Mouse (Mus musculus) MEL (cell line): ENCODE data around the gene Reg3g. TPM values are rescaled to one million over a fixed set of nuclear protein-coding genes. Genes with fewer than 3 reads are reported as not detected.

Experiments
- DNase-seq: peaks from one replicate; pipeline ENCODE4 v3.0.0; 2011; ENCODE audit warnings: low read depth, low spot score
- H3K27ac ChIP-seq: 2 replicates; pipeline ENCODE4 v1.5.1; 2012; ENCODE audit warnings: low read depth, mild to moderate bottlenecking, control low read depth, low read length, moderate library complexity; ENCODE audit not compliant: control insufficient read depth
- H3K27me3 ChIP-seq, 2 experiments: fragments of 150-350 bp in 1 of 2; sonication (generic) in 1 of 2; 2 replicates each; pipeline ENCODE4 v1.6.1; 2012; ENCODE audit warnings: low read length in 2 of 2, mild to moderate bottlenecking in 2 of 2, improper control_type of control experiment in 1 of 2, moderate library complexity in 1 of 2; ENCODE audit not compliant: insufficient read depth in 2 of 2, control insufficient read depth in 1 of 2
- H3K36me3 ChIP-seq, 2 experiments: 2 replicates each; pipeline ENCODE4 v1.6.1; 2012 to 2014; ENCODE audit warnings: low read length in 2 of 2, improper control_type of control experiment in 1 of 2, inconsistent platforms in 1 of 2, mild to moderate bottlenecking in 1 of 2; ENCODE audit not compliant: insufficient read depth in 2 of 2, control insufficient read depth in 1 of 2
- H3K4me1 ChIP-seq, 2 experiments: fragments of 150-350 bp in 1 of 2; sonication (generic) in 1 of 2; 2 replicates each; pipeline ENCODE4 v1.6.1; 2012; ENCODE audit warnings: low read length in 2 of 2, improper control_type of control experiment in 1 of 2, mild to moderate bottlenecking in 1 of 2; ENCODE audit not compliant: insufficient read depth in 2 of 2, control insufficient read depth in 1 of 2
- H3K4me3 ChIP-seq, 2 experiments: fragments of 150-350 bp in 1 of 2; sonication (generic) in 1 of 2; 2 replicates each; pipeline ENCODE4 v1.5.1; 2012; ENCODE audit warnings: low read depth in 2 of 2, low read length in 2 of 2, mild to moderate bottlenecking in 2 of 2, moderate library complexity in 2 of 2, control low read depth in 1 of 2, improper control_type of control experiment in 1 of 2; ENCODE audit not compliant: control insufficient read depth in 1 of 2, insufficient read depth in 1 of 2
- H3K79me2 ChIP-seq: 2 replicates; pipeline ENCODE4 v1.6.1; 2012; ENCODE audit warnings: mild to moderate bottlenecking, low read length, moderate library complexity; ENCODE audit not compliant: control insufficient read depth, poor library complexity, insufficient read depth
- H3K9ac ChIP-seq: 2 replicates; pipeline ENCODE4 v1.6.1; 2012; ENCODE audit warnings: low read depth, mild to moderate bottlenecking, control low read depth, low read length, moderate library complexity; ENCODE audit not compliant: control insufficient read depth, poor library complexity, severe bottlenecking
- H3K9me3 ChIP-seq: fragments of 150-350 bp; sonication (generic); replicated peaks from 2 replicates; pipeline ENCODE4 v1.6.1; 2012; ENCODE audit warnings: mild to moderate bottlenecking, low read length, improper control_type of control experiment, moderate library complexity; ENCODE audit not compliant: insufficient read depth
- BHLHE40 ChIP-seq: IDR thresholded peaks from 2 replicates; pipeline ENCODE4 v1.6.1; 2012; ENCODE audit warnings: low read depth, mild to moderate bottlenecking, inconsistent platforms, low read length, improper control_type of control experiment, borderline replicate concordance
- CHD1 ChIP-seq: IDR thresholded peaks from 2 replicates; pipeline ENCODE4 v1.6.1; 2012; ENCODE audit warnings: low read depth, mild to moderate bottlenecking, inconsistent platforms, low read length, improper control_type of control experiment
- E2F4 ChIP-seq: IDR thresholded peaks from 2 replicates; pipeline ENCODE4 v1.6.1; 2011; ENCODE audit warnings: low read depth, low read length, improper control_type of control experiment, borderline replicate concordance
- ELF1 ChIP-seq: IDR thresholded peaks from 2 replicates; pipeline ENCODE4 v1.6.1; 2014; ENCODE audit warnings: low read depth, mild to moderate bottlenecking, inconsistent platforms, low read length, improper control_type of control experiment, moderate library complexity
- ETS1 ChIP-seq: IDR thresholded peaks from 2 replicates; pipeline ENCODE4 v1.6.1; 2012; ENCODE audit warnings: low read depth, mild to moderate bottlenecking, inconsistent platforms, low read length, improper control_type of control experiment, moderate library complexity
- GABPA ChIP-seq: IDR thresholded peaks from 2 replicates; pipeline ENCODE4 v1.6.1; 2012; ENCODE audit warnings: low read depth, mild to moderate bottlenecking, inconsistent platforms, low read length, improper control_type of control experiment, moderate library complexity
- GATA1 ChIP-seq: IDR thresholded peaks from 2 replicates; pipeline ENCODE4 v1.6.1; 2011; ENCODE audit warnings: low read depth, low read length, improper control_type of control experiment
- KAT2A ChIP-seq: conservative IDR thresholded peaks from 2 replicates; pipeline ENCODE4 v1.6.1; 2012; ENCODE audit warnings: low read depth, low read length, improper control_type of control experiment, inconsistent platforms
- MAZ ChIP-seq: IDR thresholded peaks from 2 replicates; pipeline ENCODE4 v1.6.1; 2012; ENCODE audit warnings: low read depth, mild to moderate bottlenecking, inconsistent platforms, low read length, improper control_type of control experiment
- MEF2A ChIP-seq: IDR thresholded peaks from 2 replicates; pipeline ENCODE4 v1.6.1; 2014; ENCODE audit warnings: low read depth, mild to moderate bottlenecking, inconsistent platforms, low read length, improper control_type of control experiment; ENCODE audit not compliant: poor library complexity, insufficient replicate concordance, severe bottlenecking; ENCODE audit errors: extremely low read depth
- MXI1 ChIP-seq: IDR thresholded peaks from 2 replicates; pipeline ENCODE4 v1.6.1; 2011; ENCODE audit warnings: mild to moderate bottlenecking, low read depth, low read length, improper control_type of control experiment
- MYB ChIP-seq: IDR thresholded peaks from 2 replicates; pipeline ENCODE4 v1.6.1; 2011; ENCODE audit warnings: mild to moderate bottlenecking, low read depth, low read length, improper control_type of control experiment
- NRF1 ChIP-seq: IDR thresholded peaks from 2 replicates; pipeline ENCODE4 v1.6.1; 2014; ENCODE audit warnings: low read depth, mild to moderate bottlenecking, inconsistent platforms, low read length, improper control_type of control experiment, moderate library complexity; ENCODE audit not compliant: poor library complexity, insufficient read depth, severe bottlenecking
- POLR2AphosphoS2 ChIP-seq: IDR thresholded peaks from 2 replicates; pipeline ENCODE4 v1.6.1; 2011; ENCODE audit warnings: low read length, improper control_type of control experiment
- RCOR1 ChIP-seq: IDR thresholded peaks from 2 replicates; pipeline ENCODE4 v1.6.1; 2012; ENCODE audit warnings: low read depth, mild to moderate bottlenecking, inconsistent platforms, low read length, improper control_type of control experiment
- SIN3A ChIP-seq: IDR thresholded peaks from 2 replicates; pipeline ENCODE4 v1.6.1; 2012; ENCODE audit warnings: low read length, improper control_type of control experiment, inconsistent platforms
- SMC3 ChIP-seq: IDR thresholded peaks from 2 replicates; pipeline ENCODE4 v1.6.1; 2011; ENCODE audit warnings: low read depth, low read length, improper control_type of control experiment
- TAL1 ChIP-seq: IDR thresholded peaks from 2 replicates; pipeline ENCODE4 v1.6.1; 2012; ENCODE audit warnings: mild to moderate bottlenecking, inconsistent platforms, low read length, moderate library complexity, mixed read lengths
- TCF12 ChIP-seq: IDR thresholded peaks from 2 replicates; pipeline ENCODE4 v1.6.1; 2014; ENCODE audit warnings: low read depth, mild to moderate bottlenecking, inconsistent platforms, low read length, improper control_type of control experiment, moderate library complexity
- USF1 ChIP-seq: IDR thresholded peaks from 2 replicates; pipeline ENCODE4 v1.6.1; 2014; ENCODE audit warnings: low read depth, mild to moderate bottlenecking, inconsistent platforms, low read length, improper control_type of control experiment, moderate library complexity
- USF2 ChIP-seq, 2 experiments: IDR thresholded peaks; 2 replicates each; pipeline ENCODE4 v1.6.1; 2011 to 2012; ENCODE audit warnings: improper control_type of control experiment in 2 of 2, low read length in 2 of 2, borderline replicate concordance in 1 of 2, inconsistent platforms in 1 of 2, low read depth in 1 of 2, mild to moderate bottlenecking in 1 of 2; ENCODE audit not compliant: insufficient read depth in 1 of 2
- ZMIZ1 ChIP-seq: IDR thresholded peaks from 2 replicates; pipeline ENCODE4 v1.6.1; 2012; ENCODE audit warnings: low read depth, mild to moderate bottlenecking, inconsistent platforms, low read length, improper control_type of control experiment, moderate library complexity
- ZNF384 ChIP-seq: IDR thresholded peaks from 2 replicates; pipeline ENCODE4 v1.6.1; 2012; ENCODE audit warnings: low read depth, mild to moderate bottlenecking, inconsistent platforms, low read length, improper control_type of control experiment
- polyA plus RNA-seq, 2 experiments: library from polyadenylated mRNA; stranded (reverse) in 1 of 2; unstranded in 1 of 2; fragments of >175 nt in 1 of 2; fragments of >200 nt in 1 of 2; gene quantifications; 2 replicates each; pipeline versions ENCODE4 v1.2.1 to v1.2.4; 2012; ENCODE audit warnings: low replicate concordance in 2 of 2, low read depth in 1 of 2; ENCODE audit not compliant: insufficient read length in 2 of 2, insufficient read depth in 1 of 2, missing spikeins in 1 of 2
- total RNA-seq: library from RNA; depleted of rRNA; stranded (reverse); fragments of 300-350 nt; gene quantifications from 2 replicates; pipeline ENCODE4 v1.2.3, GENCODE M21; 2012

The Reg3g gene
- total and polyA plus RNA-seq, 3 experiments = not detected

DNA sequence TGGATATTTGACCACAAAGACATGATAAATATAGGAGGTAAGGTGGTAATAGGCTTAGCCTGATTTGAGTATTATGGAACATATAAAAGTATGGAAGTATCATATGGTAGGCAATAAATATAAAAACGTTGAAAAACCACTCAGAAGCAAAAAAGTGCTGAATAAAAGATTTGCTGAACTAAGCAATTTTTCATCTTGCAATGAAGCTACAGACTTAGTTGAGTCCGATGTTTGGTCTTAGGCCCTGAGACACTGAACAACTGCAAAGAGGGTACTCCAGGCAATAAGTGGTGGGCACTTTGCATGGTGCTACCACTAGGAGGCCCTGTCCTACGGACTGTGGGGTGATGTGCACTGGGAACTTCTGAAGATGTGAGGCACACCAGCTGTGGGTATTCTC is 37.1 kb upstream of the Reg3g start:
- DNase-seq = no peak
- no peaks in the 10 kb centered on the region for H3K36me3 ChIP-seq
- H3K9ac ChIP-seq = no peak overlapping the region
- no peaks in the 10 kb centered on the region for H3K27me3 ChIP-seq
- H3K4me1 ChIP-seq = no peaks in the 10 kb centered on the region
- no peaks in the 10 kb centered on the region for H3K9me3 ChIP-seq
- no peak overlapping the region for H3K27ac ChIP-seq
- H3K4me3 ChIP-seq = no peak overlapping the region
- no peaks in the 10 kb centered on the region for H3K79me2 ChIP-seq
- TF ChIP-seq GATA1 = no peak
- TF ChIP-seq TAL1 = no peak
- no peak for TF ChIP-seq E2F4
- no peak for TF ChIP-seq MEF2A
- no peak for TF ChIP-seq POLR2AphosphoS2
- no peak for TF ChIP-seq KAT2A
- TF ChIP-seq TCF12 = no peak
- no peak for TF ChIP-seq ETS1

DNA sequence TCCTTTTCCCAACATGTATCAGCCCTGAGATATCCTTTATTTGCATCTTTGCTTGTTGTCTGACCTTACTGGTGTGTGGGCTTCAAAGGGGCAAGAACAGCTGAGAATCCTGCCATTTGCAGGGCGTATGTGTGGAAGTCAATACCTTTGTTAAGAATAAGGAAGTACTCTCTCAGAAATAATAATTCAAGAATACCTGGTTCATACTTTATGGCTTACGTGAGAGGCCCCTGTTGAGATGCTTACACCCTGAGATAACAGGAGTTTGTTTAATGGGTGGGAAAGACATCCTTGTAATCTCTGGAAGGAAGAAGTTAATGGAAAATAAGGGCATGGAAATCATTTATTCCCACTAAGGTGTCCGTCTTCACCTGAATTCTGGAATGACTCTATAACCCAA is 26.0 kb upstream of the Reg3g start:
- Histone ChIP-seq H3K36me3 (no peaks in the 10 kb centered on the region), H3K4me3 (no peak overlapping the region), H3K79me2 (no peaks in the 10 kb centered on the region), H3K4me1 (no peaks in the 10 kb centered on the region), H3K9ac (no peak overlapping the region), H3K27me3 (no peaks in the 10 kb centered on the region), H3K9me3 (no peaks in the 10 kb centered on the region), H3K27ac (no peak overlapping the region)
- no peak for DNase-seq
- no peak for TF ChIP-seq ELF1
- no peak for TF ChIP-seq BHLHE40
- no peak for TF ChIP-seq ZNF384
- no peak for TF ChIP-seq MAZ
- TF ChIP-seq MEF2A = no peak
- TF ChIP-seq USF1 = no peak
- TF ChIP-seq MYB = no peak
- no peak for TF ChIP-seq NRF1
- no peak for TF ChIP-seq TAL1
- no peak for TF ChIP-seq SMC3
- no peak for TF ChIP-seq RCOR1
- no peak for TF ChIP-seq CHD1
- TF ChIP-seq MXI1 = no peak
- no peak for TF ChIP-seq ETS1
- no peak for TF ChIP-seq ZMIZ1
- TF ChIP-seq SIN3A = no peak
- TF ChIP-seq GABPA = no peak
- no peak for TF ChIP-seq USF2 (IDR thresholded peaks at IDR 0.05; ENCODE audit: borderline replicate concordance in 1 of 2, insufficient read depth in 1 of 2, low read depth in 1 of 2, low read length in 2 of 2)
